Mouse (Mus musculus) gastrocnemius, adult 2 months (tissue): ENCODE measurements around the gene Clps. TPM values are rescaled to one million over a fixed set of nuclear protein-coding genes. Genes with fewer than 3 reads are reported as not detected.
"Not testable (repeated sequence)": the region's sequence is repeated elsewhere in the genome, so short reads cannot be mapped to it uniquely, and the experiment has no call there.

Source experiments
- DNase-seq: peaks from one replicate; pipeline ENCODE4 v3.0.0; 2022
- H3K27ac ChIP-seq: fragments of 200-600 bp; 2 replicates; pipeline ENCODE4 v1.8.1; 2022; ENCODE audit warnings: mild to moderate bottlenecking
- H3K4me3 ChIP-seq: fragments of 200-600 bp; 2 replicates; pipeline ENCODE4 v1.8.1; 2022; ENCODE audit warnings: mild to moderate bottlenecking, moderate library complexity
- CTCF ChIP-seq: fragments of 200-600 bp; IDR thresholded peaks from 2 replicates; pipeline ENCODE4 v1.8.1; 2022; ENCODE audit warnings: antibody characterized with exemption, mild to moderate bottlenecking, moderate library complexity
- intact Hi-C: fragments of 180-260 bp; cut with DNase I; formaldehyde crosslinking; loops from one replicate; pipeline ENCODE4 v1.15.1; 2025
- total RNA-seq, 2 experiments: library from RNA; stranded (reverse); gene quantifications; 2 replicates each; pipeline ENCODE4 v1.2.3; 2021

Gene Clps
- total RNA-seq, 2 experiments from 2014 or later, result not detected

- H3K27ac ChIP-seq, result no peak overlapping the region
- no peak overlapping the region for H3K4me3 ChIP-seq
- DNase-seq, result no peak
- no peak for TF ChIP-seq CTCF
- intact Hi-C loops, result no loop called here
These were observed 12.4 kb upstream of the Clps start for GRCm38 (mm10) chr17:28572941-28573340.

GRCm38 (mm10) chr17:28572521-28572920 is 12.0 kb upstream of the Clps start:
- no peak for TF ChIP-seq CTCF
- Histone ChIP-seq H3K4me3 (no peak overlapping the region), H3K27ac (no peak overlapping the region)
- DNase-seq, result no peak
- intact Hi-C loops, result no loop called here

GRCm38 (mm10) chr17:28571868-28572267 is 11.3 kb upstream of the Clps start:
- no peak overlapping the region for H3K4me3 ChIP-seq
- no peak overlapping the region for H3K27ac ChIP-seq
- TF ChIP-seq CTCF, result no peak
- intact Hi-C loops, result no loop called here
- no peak for DNase-seq

DNA sequence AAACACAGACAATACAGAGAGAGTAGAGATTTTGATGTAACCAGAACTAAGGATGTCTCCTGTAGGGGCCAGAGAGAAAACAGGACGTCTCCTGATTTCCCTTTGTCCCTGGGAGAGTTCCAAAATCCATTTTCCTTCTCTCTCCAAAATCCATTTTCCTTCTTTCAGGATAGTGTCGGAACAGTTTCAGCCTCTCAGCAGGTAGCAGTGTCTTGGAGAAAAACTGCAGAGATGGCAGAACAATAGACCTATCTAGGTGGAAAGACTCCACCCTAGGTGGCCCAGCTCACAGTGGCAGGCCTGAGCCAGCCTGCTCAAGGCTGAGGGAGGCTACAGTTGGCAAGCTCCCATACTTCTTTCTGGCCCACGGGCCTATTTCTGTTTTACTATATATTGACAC is 7.0 kb upstream of the Clps start:
- no peak for DNase-seq
- intact Hi-C loops, result no loop called here
- Histone ChIP-seq H3K27ac (no peak overlapping the region), H3K4me3 (no peak overlapping the region)
- TF ChIP-seq CTCF, result no peak

DNA sequence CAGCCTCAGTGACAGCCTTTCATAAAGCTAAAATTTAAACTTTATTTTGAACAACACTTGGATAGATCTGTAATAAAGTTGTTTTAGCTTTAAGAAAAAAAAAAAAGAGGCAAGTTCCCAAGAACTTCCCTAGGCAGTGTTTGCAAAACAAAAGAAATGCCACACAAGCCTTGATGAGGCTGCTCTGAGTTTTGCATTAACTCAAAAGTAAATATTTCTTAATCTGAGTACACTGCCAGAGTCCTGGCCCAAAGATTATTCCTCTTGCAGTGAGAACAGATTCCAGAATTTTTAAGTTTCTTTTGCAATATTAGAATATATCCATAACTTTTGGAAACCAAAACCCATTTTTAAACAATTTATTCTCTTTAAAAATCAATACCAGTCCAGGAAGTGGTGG is 4.6 kb upstream of the Clps start:
- no peak for DNase-seq
- intact Hi-C loops, result no loop called here
- no peak for TF ChIP-seq CTCF
- H3K4me3 ChIP-seq, result no peak overlapping the region
- H3K27ac ChIP-seq, result no peak overlapping the region

DNA sequence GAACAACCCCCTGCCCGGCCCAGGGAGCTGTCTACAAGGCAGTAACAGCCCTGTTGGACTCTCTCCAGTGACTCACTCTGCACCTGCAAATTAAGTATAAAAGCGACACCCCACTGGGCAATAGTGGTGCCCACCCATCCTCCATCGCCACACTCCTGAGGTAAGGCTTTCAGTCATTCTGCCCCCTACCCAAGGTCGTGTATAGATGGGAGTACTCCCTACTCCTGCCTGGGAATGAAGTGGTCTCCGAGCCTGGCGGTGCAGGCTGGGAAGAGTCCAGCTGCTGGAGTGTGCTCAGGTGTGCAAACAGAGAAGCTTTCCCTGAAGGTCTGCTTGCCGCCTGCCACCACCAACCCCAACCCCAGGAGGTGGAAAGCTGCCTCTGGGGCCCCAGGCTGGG is 1.0 kb upstream of the Clps start:
- Histone ChIP-seq H3K4me3 (no peak overlapping the region), H3K27ac (no peak overlapping the region)
- DNase-seq, result no peak
- TF ChIP-seq CTCF, result no peak
- intact Hi-C loops, result no loop called here

- TF ChIP-seq CTCF, result no peak
- H3K4me3 ChIP-seq, result no peak overlapping the region
These were observed 2.8 kb downstream of the Clps start for GRCm38 (mm10) chr17:28557772-28558171.

DNA sequence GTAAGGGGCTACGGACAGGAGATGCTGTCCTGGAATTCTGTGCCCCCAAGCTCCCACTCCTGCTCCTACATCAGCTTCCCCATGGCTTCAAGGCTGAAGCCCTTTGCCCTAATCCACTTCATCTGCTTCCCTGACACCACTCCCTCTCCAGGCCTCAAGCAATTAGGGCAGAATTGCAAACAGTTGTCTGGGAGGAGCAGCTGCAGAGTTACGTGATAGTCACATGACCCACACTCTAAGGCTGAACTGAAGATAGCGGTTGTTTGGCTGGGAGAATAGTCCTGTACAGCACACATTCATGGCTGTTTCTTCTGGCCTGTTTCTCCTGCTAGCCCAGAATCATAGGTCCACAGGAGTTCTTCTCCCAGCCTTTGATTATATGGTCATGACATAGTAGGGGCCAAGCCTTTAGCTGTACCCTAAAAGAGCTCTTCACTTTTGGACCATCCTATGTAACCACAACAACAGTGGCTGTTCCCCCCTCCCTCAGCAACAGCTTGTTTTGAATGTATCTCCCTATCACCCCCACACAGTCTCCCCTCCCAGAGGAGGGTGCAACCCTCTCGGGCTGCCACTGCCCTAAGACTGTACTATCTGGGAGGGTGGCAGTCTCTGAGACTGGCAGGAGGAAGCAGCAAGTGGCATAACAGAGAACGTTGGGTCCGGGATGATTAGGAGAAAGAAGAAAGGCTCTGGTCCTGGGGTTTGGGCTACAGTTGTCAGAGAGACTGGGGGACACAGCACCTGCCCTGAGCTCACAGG is 3.8 kb downstream of the Clps start:
- intact Hi-C loops, result loop anchor here (10.0 kb wide), 1 partner anchor 352 kb away; the partner anchor contains the start of gene Def6
- H3K27ac ChIP-seq, result no peak overlapping the region
- TF ChIP-seq CTCF, result no peak
- DNase-seq, result no peak
- no peak overlapping the region for H3K4me3 ChIP-seq

More at GRCm38 (mm10) chr17:28557772-28558171, 2.8 kb downstream of the Clps start:
- no peak for DNase-seq
- no peak overlapping the region for H3K27ac ChIP-seq
- intact Hi-C loops, result loop anchor here (10.0 kb wide), 1 partner anchor 353 kb away; the partner anchor contains the start of gene Def6

- not testable (repeated sequence) for H3K4me3 ChIP-seq, DNase-seq, H3K27ac ChIP-seq
- intact Hi-C loops, result loop anchor here (10.0 kb wide), 1 partner anchor 349 kb away; the partner anchor contains the start of gene Def6
These were observed 6.5 kb downstream of the Clps start for GRCm38 (mm10) chr17:28554021-28554420.

GRCm38 (mm10) chr17:28553040-28553793 is 7.3 kb downstream of the Clps start:
- no peak overlapping the region for H3K4me3 ChIP-seq
- intact Hi-C loops, result loop anchor here (10.0 kb wide), 1 partner anchor 348 kb away; the partner anchor contains the start of gene Def6
- DNase-seq, result peak; percentile 70
- no peak overlapping the region for H3K27ac ChIP-seq
- peak; percentile 94 for TF ChIP-seq CTCF

- TF ChIP-seq CTCF, result no peak
- DNase-seq, result no peak
- no peak within 1 kb of the TSS for H3K4me3 ChIP-seq
- no peak within 1 kb of the TSS for H3K27ac ChIP-seq
- intact Hi-C loops, result no loop called here
These were observed 11.5 kb downstream of the Clps start, which contains the start of gene Clpsl2 for GRCm38 (mm10) chr17:28549111-28549510. Gene Clpsl2, plus strand, starts transcription at chr17:28549411.

DNA sequence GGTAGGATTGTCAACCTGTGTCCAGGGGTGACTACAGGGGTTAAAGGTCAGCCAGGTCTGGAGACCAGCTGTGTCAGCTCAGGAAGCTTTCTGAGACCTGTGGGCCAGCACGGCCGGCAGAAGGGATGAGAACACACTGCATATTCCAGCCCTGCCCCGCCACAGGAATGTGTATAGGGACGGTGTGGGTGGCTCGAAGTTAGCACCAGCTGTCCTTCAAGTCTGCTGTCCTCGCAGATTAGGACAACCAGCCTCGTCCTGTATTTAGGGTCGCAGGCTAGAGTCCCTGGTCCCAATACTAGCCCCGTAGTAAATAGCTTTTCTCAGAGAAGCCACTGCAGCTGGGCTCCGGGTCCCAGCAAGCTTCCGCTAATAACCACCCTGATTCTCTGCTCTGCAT is 12.0 kb downstream of the Clps start:
- H3K27ac ChIP-seq, result no peak overlapping the region
- TF ChIP-seq CTCF, result no peak
- intact Hi-C loops, result no loop called here
- no peak overlapping the region for H3K4me3 ChIP-seq
- no peak for DNase-seq

DNA sequence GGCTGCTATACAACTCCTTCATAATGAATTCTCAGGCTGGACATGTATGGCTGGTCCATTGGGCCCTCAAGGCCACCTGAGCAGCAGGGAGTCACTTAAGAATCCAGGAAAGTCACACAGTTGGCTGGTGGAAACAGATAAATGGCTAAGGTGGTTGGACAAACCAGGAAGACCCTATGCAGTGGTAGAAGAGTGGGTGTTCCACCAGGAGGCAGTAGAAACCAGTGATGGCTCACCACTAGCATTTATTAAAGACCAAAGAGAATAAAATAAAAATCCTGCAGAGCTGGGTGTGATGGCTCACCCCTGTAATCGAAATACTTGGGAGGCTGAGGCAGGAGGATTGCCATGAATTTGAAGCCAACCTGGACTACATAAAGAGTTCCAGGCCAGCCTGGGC is 13.6 kb downstream of the Clps start:
- Histone ChIP-seq H3K27ac (no peak overlapping the region), H3K4me3 (no peak overlapping the region)
- intact Hi-C loops, result no loop called here
- no peak for DNase-seq
- peak; percentile 46 for TF ChIP-seq CTCF
